Mouse (Mus musculus) embryonic facial prominence, embryonic 15.5 days (tissue): ENCODE data around the gene Alyref. TPM values are rescaled to one million over a fixed set of nuclear protein-coding genes. Genes with fewer than 3 reads are reported as not detected.

Experiments used
- ATAC-seq: fragments of 200-750 bp; cut with Nextera tagmentation; 2 replicates; pipeline ENCODE4 v1.8.0; 2017; ENCODE audit warnings: low read depth, moderate TSS enrichment; ENCODE audit not compliant: insufficient number of reproducible peaks, low FRiP score, low TSS enrichment
- H3K27ac ChIP-seq: fragments of 300-500 bp; sonication (generic); replicated peaks from 2 replicates; pipeline ENCODE4 v1.5.1; 2015; ENCODE audit warnings: mild to moderate bottlenecking, inconsistent platforms
- H3K27me3 ChIP-seq: fragments of 300-500 bp; sonication (generic); 2 replicates; pipeline ENCODE4 v1.6.1; 2015; ENCODE audit warnings: inconsistent platforms
- H3K36me3 ChIP-seq: fragments of 300-500 bp; sonication (generic); 2 replicates; pipeline ENCODE4 v1.6.1; 2015; ENCODE audit warnings: mild to moderate bottlenecking, inconsistent platforms
- H3K4me1 ChIP-seq: fragments of 300-500 bp; sonication (generic); 2 replicates; pipeline ENCODE4 v1.6.1; 2015; ENCODE audit warnings: inconsistent platforms
- H3K4me2 ChIP-seq: fragments of 300-500 bp; sonication (generic); replicated peaks from 2 replicates; pipeline ENCODE4 v1.6.1; 2015; ENCODE audit warnings: mild to moderate bottlenecking, inconsistent platforms
- H3K4me3 ChIP-seq: fragments of 300-500 bp; sonication (generic); replicated peaks from 2 replicates; pipeline ENCODE4 v1.5.1; 2015; ENCODE audit warnings: mild to moderate bottlenecking, inconsistent platforms
- H3K9ac ChIP-seq: fragments of 300-500 bp; sonication (generic); 2 replicates; pipeline ENCODE4 v1.6.1; 2015; ENCODE audit warnings: inconsistent platforms
- H3K9me3 ChIP-seq: fragments of 300-500 bp; sonication (generic); replicated peaks from 2 replicates; pipeline ENCODE4 v1.6.1; 2016; ENCODE audit warnings: inconsistent platforms
- WGBS: fragments of 180-500 bp; shearing (Covaris S2); methylation state at CpG from one replicate; pipeline ENCODE4 v1.1.7; 2015; 5-methylcytosine and 5-hydroxymethylcytosine counted together
- polyA plus RNA-seq: library from polyadenylated mRNA; unstranded; fragments of >200 nt; fragmentation: Nextera tagmentation; extraction: Ambion mirVana; gene quantifications from 2 replicates; pipeline ENCODE4 v1.2.1, GENCODE M21; 2015

The Alyref gene
- polyA plus RNA-seq, 1 experiment from 2014 or later = 426 TPM

- 66% methylated on average over 4 of the region's 4 CpGs for WGBS
- Histone ChIP-seq H3K9me3 (no peaks in the 10 kb centered on the region), H3K4me1 (peaks cover 33% of the 10 kb centered on the region), H3K27me3 (no peaks in the 10 kb centered on the region), H3K4me3 (peak overlapping the region; percentile 93), H3K36me3 (peaks cover 20% of the 10 kb centered on the region), H3K9ac (peak overlapping the region; percentile 84), H3K27ac (peak overlapping the region; percentile 86), H3K4me2 (peak overlapping the region; percentile 65)
- no peak for ATAC-seq
Observed at GRCm38 (mm10) chr11:120631726-120632448, 33.7 kb upstream of the Alyref start.

GRCm38 (mm10) chr11:120630881-120631725 lies 32.9 kb upstream of the Alyref start:
- peaks cover 33% of the 10 kb centered on the region for H3K4me1 ChIP-seq
- no peaks in the 10 kb centered on the region for H3K27me3 ChIP-seq
- 40% methylated on average over 7 of the region's 7 CpGs for WGBS
- H3K9ac ChIP-seq = no peak overlapping the region; the same call in 1 of the 2 replicates
- no peak for ATAC-seq
- H3K4me2 ChIP-seq = 0 out of 2 replicates have a peak overlapping the region, but pooled peaks have one; percentile 65
- H3K36me3 ChIP-seq = peaks cover 23% of the 10 kb centered on the region
- no peaks in the 10 kb centered on the region for H3K9me3 ChIP-seq
- H3K4me3 ChIP-seq = no peak overlapping the region
- peak overlapping the region; percentile 65 for H3K27ac ChIP-seq

GRCm38 (mm10) chr11:120630401-120630871 lies 32.3 kb upstream of the Alyref start:
- no peak overlapping the region for H3K4me3 ChIP-seq

GRCm38 (mm10) chr11:120629911-120630310 lies 31.7 kb upstream of the Alyref start:
- peak overlapping the region; percentile 21 for H3K4me2 ChIP-seq
- ATAC-seq = no peak
- no peaks in the 10 kb centered on the region for H3K27me3 ChIP-seq
- peaks cover 23% of the 10 kb centered on the region for H3K36me3 ChIP-seq
- H3K9me3 ChIP-seq = no peaks in the 10 kb centered on the region
- no peak overlapping the region for H3K9ac ChIP-seq
- H3K27ac ChIP-seq = peak overlapping the region; percentile 65; the same call in 1 of the 2 replicates
- H3K4me3 ChIP-seq = no peak overlapping the region
- WGBS = 34% methylated on average over 7 of the region's 7 CpGs
- H3K4me1 ChIP-seq = peaks cover 43% of the 10 kb centered on the region

More at GRCm38 (mm10) chr11:120630401-120630871, 32.3 kb upstream of the Alyref start:
- peak overlapping the region; percentile 65 for H3K27ac ChIP-seq
- no peak overlapping the region; the same call in 1 of the 2 replicates for H3K9ac ChIP-seq
- H3K27me3 ChIP-seq = no peaks in the 10 kb centered on the region
- H3K36me3 ChIP-seq = peaks cover 23% of the 10 kb centered on the region
- no peaks in the 10 kb centered on the region for H3K9me3 ChIP-seq
- H3K4me1 ChIP-seq = peaks cover 38% of the 10 kb centered on the region
- 48% methylated on average over 5 of the region's 5 CpGs for WGBS
- no peak for ATAC-seq
- H3K4me2 ChIP-seq = peak overlapping the region; percentile 6; the same call in 1 of the 2 replicates

- no peak for ATAC-seq
- H3K27me3 ChIP-seq = no peaks in the 10 kb centered on the region
- WGBS = 81% methylated on average over 23 of the region's 23 CpGs
- H3K27ac ChIP-seq = peak overlapping the region; percentile 34; the same call in 1 of the 2 replicates
- peak overlapping the region; percentile 21; the same call in 1 of the 2 replicates for H3K4me2 ChIP-seq
- peaks cover 45% of the 10 kb centered on the region for H3K4me1 ChIP-seq
- H3K36me3 ChIP-seq = peaks cover 23% of the 10 kb centered on the region
- H3K9ac ChIP-seq = no peak overlapping the region
- H3K4me3 ChIP-seq = no peak overlapping the region
- H3K9me3 ChIP-seq = no peaks in the 10 kb centered on the region
Observed at GRCm38 (mm10) chr11:120629341-120629730, 31.2 kb upstream of the Alyref start.

- 92% methylated on average over 23 of the region's 23 CpGs for WGBS
- no peak for ATAC-seq
- Histone ChIP-seq H3K36me3 (peaks cover 23% of the 10 kb centered on the region), H3K27me3 (no peaks in the 10 kb centered on the region), H3K4me3 (no peak overlapping the region), H3K4me1 (peaks cover 50% of the 10 kb centered on the region), H3K27ac (no peak overlapping the region), H3K9me3 (no peaks in the 10 kb centered on the region), H3K4me2 (no peak overlapping the region), H3K9ac (no peak overlapping the region)
Observed at GRCm38 (mm10) chr11:120628601-120629340, 30.6 kb upstream of the Alyref start.

GRCm38 (mm10) chr11:120627468-120628300 lies 29.5 kb upstream of the Alyref start:
- WGBS = 79% methylated on average over 22 of the region's 22 CpGs
- peaks cover 52% of the 10 kb centered on the region for H3K4me1 ChIP-seq

GRCm38 (mm10) chr11:120626785-120627467 lies 28.8 kb upstream of the Alyref start:
- H3K36me3 ChIP-seq = peaks cover 35% of the 10 kb centered on the region
- WGBS = 89% methylated on average over 11 of the region's 11 CpGs
- no peak overlapping the region for H3K9ac ChIP-seq
- H3K4me2 ChIP-seq = no peak overlapping the region
- peaks cover 46% of the 10 kb centered on the region for H3K4me1 ChIP-seq
- no peak overlapping the region for H3K4me3 ChIP-seq
- H3K27ac ChIP-seq = no peak overlapping the region
- H3K9me3 ChIP-seq = no peaks in the 10 kb centered on the region
- ATAC-seq = no peak
- H3K27me3 ChIP-seq = no peaks in the 10 kb centered on the region

More at GRCm38 (mm10) chr11:120627468-120628300, 29.5 kb upstream of the Alyref start:
- ATAC-seq = no peak
- Histone ChIP-seq H3K27ac (no peak overlapping the region), H3K4me2 (no peak overlapping the region), H3K27me3 (no peaks in the 10 kb centered on the region), H3K4me3 (no peak overlapping the region), H3K9me3 (no peaks in the 10 kb centered on the region), H3K36me3 (peaks cover 31% of the 10 kb centered on the region), H3K9ac (no peak overlapping the region)

- peak within 1 kb of the TSS; percentile 87 for H3K9ac ChIP-seq
- H3K36me3 ChIP-seq = peaks cover 52% of the 10 kb centered on the region
- 21% methylated on average over 5 of the region's 5 CpGs for WGBS
- H3K4me3 ChIP-seq = peak within 1 kb of the TSS; percentile 100
- no peaks in the 10 kb centered on the region for H3K9me3 ChIP-seq
- H3K4me1 ChIP-seq = peaks cover 31% of the 10 kb centered on the region
- no peaks in the 10 kb centered on the region for H3K27me3 ChIP-seq
- peak; percentile 21 for ATAC-seq
- peak within 1 kb of the TSS; percentile 100 for H3K4me2 ChIP-seq
- peak within 1 kb of the TSS; percentile 80 for H3K27ac ChIP-seq
Observed at GRCm38 (mm10) chr11:120625152-120625775, 27.1 kb upstream of the Alyref start, which contains the start of gene Sirt7. TSS of gene Sirt7 (minus strand) at chr11:120625240.
